Comparison of ENCODE assay signal across 20 mouse cellular contexts in genomic region chr11:119733657-119733990, GRCm38 (mm10).
A peak's percentile ranks its signal among the peaks of the same experiment; 100 is the strongest.
DNase-seq lines count a peak whose midpoint lies in the region; ATAC-seq and TF ChIP-seq lines count a peak whose summit lies in the region.
"Had no signal": no experiment of that assay in that cellular context is flagged by ENCODE, and none has a peak within 500 bp of the region (broad histone marks: within the 10 kb centered on the region; RNA-seq: fewer than 3 reads in every experiment).

No protein-coding gene starts in this region.

- peak overlapping the region; percentile 71 for H3K27ac ChIP-seq in heart, embryonic 13.5 days (replicated peaks)
- no peak overlapping the region for H3K27ac ChIP-seq in forebrain, postnatal 0 days (ENCODE audit: low read depth, low read length)
- H3K27ac ChIP-seq: forebrain, embryonic 10.5 days; hindbrain, embryonic 10.5 days; hindbrain, postnatal 0 days; limb, embryonic 15.5 days; liver, embryonic 15.5 days; macrophage; neural tube, embryonic 12.5 days had no signal

- no peaks in the 10 kb centered on the region for H3K36me3 ChIP-seq in heart, embryonic 13.5 days
- H3K36me3 ChIP-seq in forebrain, postnatal 0 days (ENCODE audit: insufficient read depth): no peaks in the 10 kb centered on the region
- H3K36me3 ChIP-seq: forebrain, embryonic 10.5 days; hindbrain, embryonic 10.5 days; limb, embryonic 15.5 days; liver, embryonic 15.5 days; neural tube, embryonic 12.5 days had no signal

- H3K9me3 ChIP-seq in heart, embryonic 13.5 days: no peaks in the 10 kb centered on the region
- H3K9me3 ChIP-seq in forebrain, postnatal 0 days (ENCODE audit: low read length): no peaks in the 10 kb centered on the region
- H3K9me3 ChIP-seq: forebrain, embryonic 10.5 days; hindbrain, embryonic 10.5 days; limb, embryonic 15.5 days; liver, embryonic 15.5 days; neural tube, embryonic 12.5 days had no signal

- peaks cover 82% of the 10 kb centered on the region for H3K4me1 ChIP-seq in heart, embryonic 13.5 days
- H3K4me1 ChIP-seq in forebrain, postnatal 0 days (ENCODE audit: insufficient read depth): peaks cover under 1% of the 10 kb centered on the region
- H3K4me1 ChIP-seq: hindbrain, embryonic 10.5 days; neural tube, embryonic 12.5 days had no signal

- 76% methylated on average over 7 of the region's 7 CpGs for WGBS in heart, embryonic 13.5 days
- WGBS in forebrain, postnatal 0 days: 92% methylated on average over 7 of the region's 7 CpGs

- no peak for ATAC-seq in heart, embryonic 13.5 days (ENCODE audit: extremely low read depth, insufficient number of reproducible peaks, low FRiP score, low TSS enrichment)
- ATAC-seq in forebrain, postnatal 0 days: no peak
- ATAC-seq: hindbrain, postnatal 0 days; intestine, postnatal 0 days had no signal

- H3K4me3 ChIP-seq in heart, embryonic 13.5 days: no peak overlapping the region
- no peak overlapping the region for H3K4me3 ChIP-seq in forebrain, postnatal 0 days (ENCODE audit: low read depth, low read length)
- H3K4me3 ChIP-seq: forebrain, embryonic 10.5 days; hindbrain, embryonic 10.5 days; limb, embryonic 15.5 days; liver, embryonic 15.5 days; neural tube, embryonic 12.5 days had no signal

- H3K27me3 ChIP-seq in heart, embryonic 13.5 days (replicated peaks): no peaks in the 10 kb centered on the region
- no peaks in the 10 kb centered on the region for H3K27me3 ChIP-seq in forebrain, postnatal 0 days (ENCODE audit: insufficient read depth, low read length)
- H3K27me3 ChIP-seq: limb, embryonic 15.5 days; liver, embryonic 15.5 days; neural tube, embryonic 12.5 days had no signal

- H3K9ac ChIP-seq in heart, embryonic 13.5 days: no peak overlapping the region
- no peak overlapping the region for H3K9ac ChIP-seq in forebrain, postnatal 0 days
- H3K9ac ChIP-seq: limb, embryonic 15.5 days; liver, embryonic 15.5 days; neural tube, embryonic 12.5 days had no signal

- TF ChIP-seq CTCF in forebrain, postnatal 0 days (IDR thresholded peaks at IDR 0.05; ENCODE audit: low read depth): no peak

- DNase-seq in heart, adult 18-20 months: no peak
- peak; percentile 40 for DNase-seq in cerebellum, adult 11 months
- peak; percentile 58 to 62 for DNase-seq in cerebellum, adult 18-20 months
- peak; percentile 70 for DNase-seq in cerebellum, postnatal 25 days
- DNase-seq in adrenal gland, adult (ENCODE audit: inconsistent age in 2 of 2, low spot score in 1 of 2): no peak
- no peak for DNase-seq in forebrain, postnatal 0 days
- DNase-seq: adrenal gland, adult 2 months; gastrocnemius, postnatal 10 days; right cerebral cortex, postnatal 4 days; thymus, postnatal 14 days had no signal

- H3K4me2 ChIP-seq in heart, embryonic 13.5 days: peak overlapping the region; percentile 16; the same call in 1 of the 2 replicates
- H3K4me2 ChIP-seq in forebrain, postnatal 0 days (ENCODE audit: low read depth): no peak overlapping the region
- H3K4me2 ChIP-seq: limb, embryonic 15.5 days; liver, embryonic 15.5 days; midbrain, embryonic 11.5 days; neural tube, embryonic 12.5 days had no signal

Comparison
In these comparisons a context has a peak if more than half of its experiments do, and no peak if none do; other contexts are left out.
1. DNase-seq: peak in cerebellum, adult 11 months (single experiment), cerebellum, adult 18-20 months (2 of 2) and cerebellum, postnatal 25 days (2 of 2); none in heart, adult 18-20 months (0 of 2), adrenal gland, adult (0 of 2) and forebrain, postnatal 0 days (single experiment).